Mouse (Mus musculus) retina, postnatal 1 day (tissue): Measurements from ENCODE around the gene Eps8.

Experiments
- DNase-seq: peaks from one replicate; pipeline ENCODE4 v3.0.0-alpha.2; 2012

Eps8 gene

GRCm38 (mm10) chr6:137661583-137662365 lies 7.1 kb upstream of the Eps8 start:
- no peak for DNase-seq

GRCm38 (mm10) chr6:137658426-137659088 lies 3.9 kb upstream of the Eps8 start:
- DNase-seq: no peak

DNA sequence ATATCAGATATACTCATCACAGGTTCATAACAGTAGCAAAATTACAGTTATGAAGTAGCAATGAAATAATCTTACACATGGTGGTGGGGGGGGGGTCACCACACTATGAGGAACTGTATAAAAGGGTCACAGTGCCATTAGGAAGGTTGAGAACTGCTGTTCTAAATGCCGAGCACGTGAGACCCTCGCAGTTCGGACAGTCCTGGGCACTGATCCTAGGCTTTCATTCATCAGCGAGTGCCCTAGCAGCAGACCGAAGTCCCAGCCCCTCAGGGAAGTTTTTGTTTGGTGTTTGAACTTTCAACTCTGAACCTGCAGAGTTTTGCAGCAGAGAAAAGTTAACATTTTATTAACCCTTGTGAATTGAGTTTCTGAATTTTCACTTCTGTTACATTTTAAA lies 2.5 kb upstream of the Eps8 start:
- no peak for DNase-seq

DNA sequence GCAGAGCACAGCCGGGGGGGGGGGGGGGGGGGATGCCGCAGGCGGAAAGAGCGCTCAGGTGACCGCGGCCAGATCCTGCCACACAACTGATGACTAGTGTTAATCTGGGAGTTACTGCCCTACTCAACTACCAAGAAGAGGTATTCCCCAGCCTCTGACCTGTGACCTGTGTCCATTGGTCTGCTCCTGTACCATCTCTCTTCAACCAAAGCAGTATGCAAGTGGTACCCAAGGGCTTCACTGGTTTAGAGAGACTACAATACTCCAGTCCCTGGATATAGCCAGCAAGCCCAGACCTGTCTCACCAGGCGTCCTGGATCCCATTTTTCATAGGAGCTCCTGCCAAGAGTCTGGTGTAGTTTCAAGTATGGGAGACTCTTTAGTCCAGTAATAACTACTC lies 5.1 kb downstream of the Eps8 start:
- no peak for DNase-seq

- DNase-seq: peak; percentile 85
These were observed 5.6 kb downstream of the Eps8 start for GRCm38 (mm10) chr6:137649068-137649480.

DNA sequence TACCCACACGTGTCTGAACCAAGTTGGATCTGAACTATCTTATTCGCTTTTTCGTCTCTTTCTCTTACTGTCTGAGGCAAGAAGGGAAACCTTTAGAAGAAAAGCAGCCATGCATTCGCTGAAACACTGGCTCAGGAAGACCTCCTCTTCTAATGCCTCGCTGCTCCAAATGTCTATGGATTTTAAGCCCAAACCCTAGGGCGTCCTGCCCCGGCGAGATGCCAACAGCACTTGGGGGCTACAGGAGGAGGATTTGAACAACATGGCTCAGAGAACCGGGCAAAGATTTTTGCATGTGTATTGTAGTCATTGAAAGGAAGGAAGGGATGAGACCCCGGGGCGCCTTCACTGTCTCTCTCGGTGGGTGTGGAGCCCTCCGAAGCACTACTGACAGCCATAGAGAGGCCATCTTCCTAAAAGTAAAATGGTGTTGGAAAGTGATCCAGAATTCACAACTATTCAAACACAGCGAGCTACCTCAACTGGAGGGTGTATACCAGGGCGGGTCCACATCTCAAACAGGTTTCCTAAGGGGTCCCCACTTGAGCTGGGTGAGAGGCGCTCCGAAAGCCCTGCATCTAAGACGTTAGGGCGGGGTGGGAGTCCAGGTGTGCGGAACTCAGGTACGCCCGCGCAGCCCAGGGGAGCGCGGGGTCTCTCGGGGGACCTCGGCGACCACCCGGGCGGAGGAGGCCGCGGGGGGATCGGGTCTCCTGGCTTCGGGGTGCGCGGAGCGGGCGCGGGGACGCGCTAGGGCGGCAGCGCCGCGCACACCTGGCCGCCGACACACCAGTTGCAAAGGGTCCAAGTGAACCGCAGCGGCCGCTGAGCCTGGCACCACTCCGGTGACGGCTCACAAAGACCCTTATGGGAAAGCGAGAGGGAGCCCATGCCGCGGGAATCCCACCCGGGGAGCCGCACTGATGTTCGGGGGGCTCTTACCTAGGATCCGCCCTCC lies 6.3 kb downstream of the Eps8 start:
- DNase-seq: peak; percentile 45

DNA sequence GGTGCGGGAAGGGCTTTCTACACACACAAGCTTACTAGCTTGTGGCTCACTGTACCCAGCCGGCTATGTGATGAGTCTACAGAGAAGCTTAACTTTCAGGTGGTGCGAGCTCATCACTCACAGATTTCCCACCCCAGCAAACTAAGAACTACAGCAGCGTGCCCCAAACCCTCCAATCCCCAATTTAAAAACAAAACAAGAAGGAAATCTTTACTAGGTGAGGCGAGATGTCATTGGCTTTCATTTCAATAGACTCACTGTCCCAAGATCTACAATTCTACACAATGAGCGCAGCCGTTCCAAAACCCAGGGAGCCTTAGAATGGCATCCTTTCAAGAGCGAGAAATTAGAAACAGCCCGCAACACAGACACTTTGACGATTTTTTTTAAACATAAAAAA lies 7.0 kb downstream of the Eps8 start:
- peak; percentile 22 for DNase-seq

DNA sequence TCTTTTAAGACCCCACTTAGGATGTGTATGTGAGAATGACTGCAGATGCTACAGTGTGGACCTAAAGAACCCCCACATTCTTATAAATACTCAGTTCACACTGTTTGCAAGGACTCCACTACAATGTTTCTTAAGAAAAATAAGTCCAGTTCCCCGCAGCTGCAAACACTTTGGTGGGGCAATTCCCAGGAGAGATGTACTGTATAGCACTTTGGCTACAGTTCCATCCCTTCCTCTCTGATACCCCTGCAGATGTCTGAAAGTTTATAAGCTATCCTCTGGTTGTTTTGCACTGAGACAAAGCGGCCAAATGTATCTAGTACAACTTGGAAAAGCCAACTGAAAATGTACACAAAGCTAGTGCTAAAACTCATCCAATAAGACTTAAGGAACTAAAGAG lies 8.0 kb downstream of the Eps8 start:
- no peak for DNase-seq

- DNase-seq: no peak
These were observed 9.8 kb downstream of the Eps8 start for GRCm38 (mm10) chr6:137644893-137645292.

- DNase-seq: no peak
These were observed 10.9 kb downstream of the Eps8 start for GRCm38 (mm10) chr6:137643814-137644213.

GRCm38 (mm10) chr6:137641642-137642041 lies 13.0 kb downstream of the Eps8 start:
- no peak for DNase-seq

DNA sequence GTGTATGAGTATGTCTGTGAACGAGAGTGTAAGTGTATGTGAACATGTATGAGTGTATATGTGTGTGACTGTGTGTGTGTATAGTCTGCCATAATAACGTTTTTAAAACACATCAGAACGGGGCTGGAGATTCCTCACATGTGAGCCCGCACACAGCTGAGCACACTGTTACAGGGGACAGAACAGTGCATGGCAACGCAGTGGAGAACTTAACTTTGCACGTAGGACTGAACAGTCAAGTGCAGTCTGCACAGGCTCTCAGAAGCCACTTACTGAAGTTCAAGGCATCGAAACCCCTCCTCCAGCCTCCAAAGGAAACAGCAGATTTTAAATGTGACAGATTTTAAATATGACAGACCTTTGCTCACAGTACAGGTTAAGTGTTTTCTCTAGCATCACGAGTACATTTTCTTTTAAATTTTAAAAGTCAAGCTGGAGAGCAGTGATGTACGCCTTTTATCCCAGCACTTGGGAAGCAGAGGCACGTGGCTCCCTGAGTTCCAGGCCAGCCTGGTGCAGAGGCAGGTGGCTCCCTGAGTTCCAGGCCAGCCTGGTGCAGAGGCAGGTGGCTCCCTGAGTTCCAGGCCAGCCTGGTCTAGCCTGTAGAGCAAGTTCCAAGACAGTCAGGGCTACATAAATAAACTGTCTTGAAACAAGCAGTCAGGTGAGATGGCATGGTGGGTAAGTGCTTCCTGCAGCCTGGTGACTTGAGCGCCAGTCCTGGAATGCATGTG lies 15.7 kb downstream of the Eps8 start:
- DNase-seq: no peak

- no peak for DNase-seq
These were observed 17.2 kb downstream of the Eps8 start for GRCm38 (mm10) chr6:137637443-137637842.

DNA sequence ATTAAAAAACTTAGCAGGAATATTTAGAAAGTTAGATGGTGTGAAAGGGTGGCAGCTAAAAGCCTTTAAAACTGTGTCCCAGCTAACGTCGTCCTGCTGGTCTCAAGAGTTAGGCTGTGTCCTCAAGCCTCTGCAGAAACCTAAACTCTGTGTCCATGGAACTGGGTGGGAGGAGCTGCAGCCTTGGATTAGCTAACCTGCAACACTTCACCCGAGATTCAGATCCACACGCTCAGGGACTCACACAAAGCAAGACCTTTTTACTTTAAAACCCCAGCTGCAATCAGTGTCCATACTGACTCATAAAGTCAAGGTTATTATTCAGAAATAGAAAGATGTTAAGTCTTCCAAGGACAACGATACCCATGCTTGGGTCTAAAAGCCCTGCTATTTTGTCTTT lies 18.5 kb downstream of the Eps8 start:
- DNase-seq: no peak

GRCm38 (mm10) chr6:137633626-137634025 lies 21.1 kb downstream of the Eps8 start:
- DNase-seq: no peak

DNA sequence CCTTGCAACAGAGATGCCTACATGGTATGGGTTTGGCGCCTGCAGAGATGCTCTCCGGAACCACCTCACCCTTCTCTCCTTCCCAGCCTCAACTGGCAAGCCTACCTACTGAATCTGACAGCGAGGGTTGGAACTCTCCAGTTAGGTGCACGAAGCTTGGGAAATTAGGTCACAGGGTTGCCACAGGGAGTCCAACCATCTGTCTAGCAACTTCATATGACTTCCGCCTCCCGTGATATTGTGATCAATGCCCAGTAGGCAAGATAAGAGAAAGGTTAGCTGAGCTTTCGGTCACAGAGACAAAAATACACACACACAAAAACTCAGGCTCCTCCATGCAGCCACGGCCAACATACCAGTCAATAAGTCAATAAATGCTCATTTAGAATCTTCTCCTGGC lies 21.6 kb downstream of the Eps8 start:
- DNase-seq: peak; percentile 39

DNA sequence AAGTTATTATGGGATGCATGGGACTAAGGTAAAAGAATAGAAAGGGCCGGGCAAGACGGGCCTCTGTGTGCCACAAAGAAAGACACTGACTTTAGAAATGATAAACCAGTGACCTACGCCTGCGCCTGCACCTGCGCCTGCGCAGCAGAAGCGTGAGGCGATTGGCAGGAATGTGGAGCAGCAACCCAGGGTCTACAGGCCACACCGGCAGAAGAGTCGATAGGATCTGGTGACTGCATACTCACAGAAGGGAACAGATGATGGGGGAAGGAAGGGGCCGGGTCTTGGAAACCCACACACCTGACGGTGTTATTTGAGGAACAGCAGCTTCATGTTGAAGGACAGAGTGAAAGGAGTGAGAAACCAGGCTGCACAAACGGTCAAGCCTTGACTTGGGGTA lies 24.3 kb downstream of the Eps8 start:
- DNase-seq: no peak

DNA sequence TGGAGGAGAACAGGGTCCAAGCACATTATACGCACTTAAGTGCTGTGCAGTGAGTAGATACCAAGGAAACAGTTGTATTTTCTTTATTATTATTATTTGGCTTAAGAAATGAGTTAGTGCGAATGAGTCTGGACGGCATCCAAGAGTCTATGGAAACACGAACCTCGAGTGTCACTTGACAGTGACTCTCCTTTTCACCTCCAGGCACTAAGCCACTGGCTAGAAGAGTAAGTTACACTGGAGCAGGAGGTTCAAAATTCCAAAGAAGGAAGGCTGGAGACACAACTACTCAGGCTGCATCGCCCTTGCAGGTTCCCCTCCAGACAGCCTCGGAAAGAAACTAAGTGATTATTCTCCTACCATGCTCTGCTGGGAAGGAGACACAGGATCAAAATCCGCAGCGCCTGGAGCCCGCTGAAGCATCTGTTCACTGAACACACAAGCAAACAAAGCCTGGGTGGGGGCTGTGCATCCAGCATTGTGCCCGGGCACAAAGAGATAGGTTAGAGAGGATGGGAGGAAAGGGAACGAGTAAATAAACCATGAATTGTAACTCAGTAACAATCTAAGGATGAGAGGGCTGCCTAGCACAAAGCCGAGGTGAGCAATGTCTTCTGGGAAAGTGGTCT lies 25.0 kb downstream of the Eps8 start:
- DNase-seq: peak; percentile 42

DNA sequence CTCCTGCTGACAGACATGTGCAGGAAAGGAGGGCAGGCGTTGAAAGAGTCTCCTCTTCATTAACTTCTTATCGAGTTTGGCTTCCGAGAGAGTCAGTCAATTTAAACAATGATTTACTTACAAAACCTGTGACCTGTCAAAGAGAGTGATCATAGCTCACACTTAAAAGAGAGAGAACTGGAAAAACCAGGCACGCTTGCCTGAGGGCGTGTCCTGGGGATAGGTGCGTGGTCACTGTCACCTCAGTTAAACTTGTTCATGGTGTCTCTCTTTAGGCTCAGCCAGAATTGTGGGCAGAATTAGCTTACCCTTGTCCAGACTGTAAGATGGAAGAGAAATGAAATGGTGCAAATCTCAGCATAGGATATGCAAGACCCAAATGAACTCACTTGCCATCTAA lies 26.0 kb downstream of the Eps8 start:
- no peak for DNase-seq

GRCm38 (mm10) chr6:137621021-137621420 lies 33.7 kb downstream of the Eps8 start:
- no peak for DNase-seq

DNA sequence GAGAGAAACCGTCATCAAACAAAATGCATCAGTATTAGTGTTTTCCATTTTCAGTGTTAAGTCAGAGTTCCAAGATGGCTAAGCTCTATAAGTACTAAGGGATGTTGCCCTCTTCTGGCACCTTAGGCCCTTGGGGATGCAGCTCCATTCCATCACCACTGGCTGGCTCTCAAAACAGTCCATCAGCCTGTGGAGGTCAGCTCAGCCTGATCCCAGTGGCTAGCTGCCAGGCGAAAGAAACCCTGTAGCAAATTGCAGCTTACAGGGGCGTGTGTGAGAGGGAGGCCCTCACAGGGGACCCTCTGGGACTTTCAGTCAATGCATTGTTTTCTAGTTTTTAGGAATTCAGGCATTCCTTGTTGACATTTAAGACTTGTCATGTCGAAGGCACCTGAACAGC lies 40.8 kb downstream of the Eps8 start:
- no peak for DNase-seq

DNA sequence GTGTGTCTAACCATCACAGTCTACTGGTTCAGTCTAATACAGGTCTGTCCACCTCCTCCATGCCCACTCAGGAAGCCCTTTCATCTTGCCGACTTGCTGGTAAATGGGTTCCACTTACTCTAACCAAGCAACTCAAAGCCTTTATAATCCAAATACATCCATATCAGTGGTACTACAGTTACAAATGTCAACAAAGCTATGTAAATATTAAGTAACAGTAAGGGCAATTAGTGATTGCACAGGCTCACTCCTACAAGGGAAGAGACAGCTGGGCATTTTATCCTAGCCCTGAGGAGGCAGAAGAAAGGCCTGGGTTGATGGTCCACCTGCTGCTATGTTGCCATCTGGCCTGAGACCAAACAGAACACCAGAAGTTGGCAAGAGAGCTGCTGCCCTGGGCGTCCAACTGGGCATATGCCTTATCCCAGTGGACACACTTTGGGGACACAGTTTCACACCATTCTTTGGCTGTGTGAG lies 42.6 kb downstream of the Eps8 start:
- peak; percentile 31 for DNase-seq
